Mouse (Mus musculus): ENCODE data around the gene Prkcg. TPM values are rescaled to one million over a fixed set of nuclear protein-coding genes. Genes with fewer than 3 reads are reported as not detected.

Gene Prkcg
- polyA plus RNA-seq, 1 experiment from 2014 or later, result not detected

- peak; percentile 69 for ATAC-seq (replicated peaks; ENCODE audit: low FRiP score)
- Histone ChIP-seq H3K9me3 (ENCODE audit: control insufficient read depth, low read length) (no peaks in the 10 kb centered on the region), H3K4me2 (peak overlapping the region; percentile 66), H3K4me1 (replicated peaks; ENCODE audit: control insufficient read depth, insufficient read depth, low read length) (peaks cover 13% of the 10 kb centered on the region), H3K27ac (ENCODE audit: low read depth, low read length) (peak overlapping the region; percentile 32), H3K36me3 (ENCODE audit: control insufficient read depth, insufficient read depth, low read length) (no peaks in the 10 kb centered on the region), H3K4me3 (ENCODE audit: low read depth, low read length) (peak overlapping the region; percentile 41), H3K27me3 (replicated peaks; ENCODE audit: control insufficient read depth, insufficient read depth, low read length) (no peaks in the 10 kb centered on the region), H3K9ac (ENCODE audit: low read depth, low read length) (peak overlapping the region; percentile 43; the same call in 1 of the 2 replicates)
- peak; percentile 82 for DNase-seq (ENCODE audit: low spot score)
- 2% methylated on average over 14 of the region's 14 CpGs for WGBS
These were observed 3.8 kb downstream of the Prkcg start for GRCm38 (mm10) chr7:3292791-3293190.

GRCm38 (mm10) chr7:3294794-3295193 is 5.8 kb downstream of the Prkcg start:
- DNase-seq (ENCODE audit: low spot score) (no peak), ATAC-seq (replicated peaks; ENCODE audit: low FRiP score) (no peak)
- Histone ChIP-seq H3K36me3 (ENCODE audit: control insufficient read depth, insufficient read depth, low read length) (no peaks in the 10 kb centered on the region), H3K4me2 (no peak overlapping the region), H3K9me3 (ENCODE audit: control insufficient read depth, low read length) (no peaks in the 10 kb centered on the region), H3K27ac (ENCODE audit: low read depth, low read length) (no peak overlapping the region), H3K9ac (ENCODE audit: low read depth, low read length) (no peak overlapping the region), H3K27me3 (replicated peaks; ENCODE audit: control insufficient read depth, insufficient read depth, low read length) (no peaks in the 10 kb centered on the region), H3K4me3 (ENCODE audit: low read depth, low read length) (no peak overlapping the region), H3K4me1 (replicated peaks; ENCODE audit: control insufficient read depth, insufficient read depth, low read length) (peaks cover 13% of the 10 kb centered on the region)
- 66% methylated on average over 1 of the region's 1 CpGs for WGBS

- Histone ChIP-seq H3K4me2 (no peak overlapping the region), H3K9me3 (ENCODE audit: control insufficient read depth, low read length) (no peaks in the 10 kb centered on the region), H3K27me3 (replicated peaks; ENCODE audit: control insufficient read depth, insufficient read depth, low read length) (0 out of 2 replicates have a peak, but pooled peaks cover 2% of the 10 kb centered on the region), H3K9ac (ENCODE audit: low read depth, low read length) (no peak overlapping the region), H3K4me3 (ENCODE audit: low read depth, low read length) (no peak overlapping the region), H3K27ac (ENCODE audit: low read depth, low read length) (no peak overlapping the region), H3K4me1 (replicated peaks; ENCODE audit: control insufficient read depth, insufficient read depth, low read length) (peaks cover 13% of the 10 kb centered on the region), H3K36me3 (ENCODE audit: control insufficient read depth, insufficient read depth, low read length) (no peaks in the 10 kb centered on the region)
- WGBS, result 58% methylated on average over 5 of the region's 5 CpGs
- no peak for ATAC-seq (replicated peaks; ENCODE audit: low FRiP score)
- no peak for DNase-seq (ENCODE audit: low spot score)
These were observed 6.5 kb downstream of the Prkcg start for GRCm38 (mm10) chr7:3295321-3296110.

- DNase-seq (ENCODE audit: low spot score) (no peak), ATAC-seq (replicated peaks; ENCODE audit: low FRiP score) (no peak)
- H3K9me3 ChIP-seq (ENCODE audit: control insufficient read depth, low read length), result no peaks in the 10 kb centered on the region
- 91% methylated on average over 16 of the region's 16 CpGs for WGBS
- H3K4me1 ChIP-seq (replicated peaks; ENCODE audit: control insufficient read depth, insufficient read depth, low read length), result peaks cover 11% of the 10 kb centered on the region
- peaks cover 12% of the 10 kb centered on the region for H3K27me3 ChIP-seq (replicated peaks; ENCODE audit: control insufficient read depth, insufficient read depth, low read length)
- no peak overlapping the region for H3K4me2 ChIP-seq
- H3K27ac ChIP-seq (ENCODE audit: low read depth, low read length), result no peak overlapping the region
- H3K36me3 ChIP-seq (ENCODE audit: control insufficient read depth, insufficient read depth, low read length), result no peaks in the 10 kb centered on the region
- H3K4me3 ChIP-seq (ENCODE audit: low read depth, low read length), result no peak overlapping the region
- H3K9ac ChIP-seq (ENCODE audit: low read depth, low read length), result no peak overlapping the region
These were observed 7.7 kb downstream of the Prkcg start for GRCm38 (mm10) chr7:3296711-3297110.

DNA sequence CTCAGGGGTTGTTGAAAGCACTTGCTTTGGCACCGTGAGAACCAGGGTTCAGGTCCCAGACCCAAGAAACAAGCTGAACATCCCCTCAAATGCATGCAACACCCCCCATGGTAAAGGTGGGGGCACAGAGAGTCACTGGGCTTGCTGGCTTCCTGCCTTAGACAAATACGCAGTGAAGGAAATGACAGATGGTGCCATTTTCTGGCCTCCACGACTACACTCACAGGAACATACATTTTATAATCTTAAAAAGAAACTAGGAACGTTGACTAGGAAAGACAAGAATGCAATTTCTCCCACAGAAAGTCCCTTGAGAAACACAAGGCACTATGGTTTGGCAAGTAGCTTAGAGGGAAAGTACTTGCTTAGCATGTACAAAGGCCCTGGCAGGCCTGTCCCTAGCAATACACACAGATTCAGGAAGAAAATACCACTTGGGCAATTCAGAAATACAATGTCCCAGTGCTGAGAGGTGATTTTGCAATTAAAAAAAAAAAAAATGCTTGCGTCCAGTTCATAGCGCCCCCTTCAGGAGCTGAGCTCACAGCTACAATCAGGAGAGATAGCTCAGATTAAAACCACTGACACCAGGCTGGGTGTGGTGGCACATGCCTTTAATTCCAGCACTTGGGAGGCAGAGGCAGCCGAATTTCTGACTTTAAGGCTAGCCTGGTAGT is 11.1 kb downstream of the Prkcg start:
- H3K27ac ChIP-seq (ENCODE audit: low read depth, low read length), result no peak overlapping the region
- H3K9me3 ChIP-seq (ENCODE audit: control insufficient read depth, low read length), result no peaks in the 10 kb centered on the region
- no peak for DNase-seq (ENCODE audit: low spot score)
- H3K27me3 ChIP-seq (replicated peaks; ENCODE audit: control insufficient read depth, insufficient read depth, low read length), result peaks cover 41% of the 10 kb centered on the region
- H3K36me3 ChIP-seq (ENCODE audit: control insufficient read depth, insufficient read depth, low read length), result no peaks in the 10 kb centered on the region
- no peak overlapping the region for H3K4me2 ChIP-seq
- peaks cover 13% of the 10 kb centered on the region for H3K4me1 ChIP-seq (replicated peaks; ENCODE audit: control insufficient read depth, insufficient read depth, low read length)
- WGBS, result 46% methylated on average over 7 of the region's 7 CpGs
- H3K9ac ChIP-seq (ENCODE audit: low read depth, low read length), result no peak overlapping the region
- no peak overlapping the region for H3K4me3 ChIP-seq (ENCODE audit: low read depth, low read length)
- no peak for ATAC-seq (replicated peaks; ENCODE audit: low FRiP score)

- Histone ChIP-seq H3K9ac (ENCODE audit: low read depth, low read length) (no peak overlapping the region), H3K9me3 (ENCODE audit: control insufficient read depth, low read length) (no peaks in the 10 kb centered on the region), H3K27me3 (replicated peaks; ENCODE audit: control insufficient read depth, insufficient read depth, low read length) (peaks cover 50% of the 10 kb centered on the region), H3K4me1 (replicated peaks; ENCODE audit: control insufficient read depth, insufficient read depth, low read length) (peaks cover 8% of the 10 kb centered on the region), H3K27ac (ENCODE audit: low read depth, low read length) (no peak overlapping the region), H3K4me3 (ENCODE audit: low read depth, low read length) (no peak overlapping the region), H3K36me3 (ENCODE audit: control insufficient read depth, insufficient read depth, low read length) (no peaks in the 10 kb centered on the region), H3K4me2 (no peak overlapping the region)
- DNase-seq (ENCODE audit: low spot score), result no peak
- 53% methylated on average over 8 of the region's 8 CpGs for WGBS
- ATAC-seq (replicated peaks; ENCODE audit: low FRiP score), result no peak
These were observed 12.1 kb downstream of the Prkcg start for GRCm38 (mm10) chr7:3300891-3301627.

DNA sequence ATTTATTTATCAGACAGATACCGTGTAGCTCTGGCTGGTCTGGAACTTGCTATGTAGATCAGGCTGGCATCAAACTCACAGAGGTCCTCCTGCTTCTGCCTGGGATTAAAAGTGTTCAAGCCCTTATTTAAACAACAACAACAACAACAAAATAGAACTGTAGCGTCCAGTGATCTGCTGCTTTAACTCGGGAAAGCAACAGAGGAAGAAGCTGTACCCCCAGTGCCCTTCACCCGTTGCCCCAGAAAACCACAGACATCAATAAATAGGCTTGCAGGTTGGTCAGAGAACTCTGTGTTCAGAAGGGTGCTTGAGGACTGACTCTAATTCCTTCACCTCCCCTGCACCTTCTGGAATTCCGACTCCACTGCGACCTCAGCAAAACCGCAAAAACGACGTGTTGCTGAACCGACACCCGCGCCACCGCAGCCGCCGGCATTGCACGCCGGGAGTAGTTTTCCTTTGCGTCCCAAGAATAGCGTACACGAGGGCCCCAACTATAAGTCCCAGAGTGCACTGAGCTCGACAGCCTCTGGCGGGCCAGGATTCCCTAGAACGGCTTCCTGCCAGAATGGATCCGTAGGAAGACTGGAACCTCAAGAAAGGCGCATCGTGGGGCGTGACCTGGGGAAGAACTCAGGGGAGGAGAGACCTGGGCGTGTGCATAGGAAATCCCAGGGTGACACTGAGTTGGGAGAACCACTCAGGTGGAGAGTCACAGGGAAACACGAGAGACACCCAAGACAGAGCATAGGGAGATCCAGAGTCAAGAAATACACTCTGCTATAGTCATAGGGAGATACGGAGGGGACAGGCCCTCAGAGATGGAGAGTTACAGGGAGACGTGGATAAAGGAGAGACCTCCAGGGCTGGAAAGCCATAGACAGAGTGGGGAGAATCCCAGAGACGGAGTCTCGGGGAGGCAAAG is 12.9 kb downstream of the Prkcg start:
- DNase-seq (ENCODE audit: low spot score) (no peak), ATAC-seq (replicated peaks; ENCODE audit: low FRiP score) (0 out of 2 replicates have a peak, but pooled peaks have one; percentile 11)
- Histone ChIP-seq H3K36me3 (ENCODE audit: control insufficient read depth, insufficient read depth, low read length) (no peaks in the 10 kb centered on the region), H3K9me3 (ENCODE audit: control insufficient read depth, low read length) (no peaks in the 10 kb centered on the region), H3K4me2 (peak overlapping the region; percentile 62), H3K4me3 (ENCODE audit: low read depth, low read length) (0 out of 2 replicates have a peak overlapping the region, but pooled peaks have one; percentile 10), H3K27me3 (replicated peaks; ENCODE audit: control insufficient read depth, insufficient read depth, low read length) (peaks cover 51% of the 10 kb centered on the region), H3K4me1 (replicated peaks; ENCODE audit: control insufficient read depth, insufficient read depth, low read length) (peaks cover 8% of the 10 kb centered on the region), H3K9ac (ENCODE audit: low read depth, low read length) (no peak overlapping the region), H3K27ac (ENCODE audit: low read depth, low read length) (no peak overlapping the region)
- 4% methylated on average over 33 of the region's 33 CpGs for whole genome bisulfite sequencing
